Mouse (Mus musculus) neural tube, embryonic 14.5 days (tissue): ENCODE results near the gene Rnf144a. TPM values are rescaled to one million over a fixed set of nuclear protein-coding genes. Genes with fewer than 3 reads are reported as not detected.

Experiments
- ATAC-seq: fragments of 200-750 bp; cut with Nextera tagmentation; 2 replicates; pipeline ENCODE4 v1.8.0; 2017; ENCODE audit warnings: low read depth, mild to moderate bottlenecking, moderate TSS enrichment, moderate library complexity
- H3K27ac ChIP-seq: fragments of 300-500 bp; sonication (generic); 2 replicates; pipeline ENCODE4 v1.5.1; 2014; ENCODE audit warnings: low read depth, mild to moderate bottlenecking, control low read depth, low read length, moderate library complexity, mixed read lengths
- H3K27me3 ChIP-seq: fragments of 300-500 bp; sonication (generic); 2 replicates; pipeline ENCODE4 v1.6.1; 2014; ENCODE audit warnings: low read length; ENCODE audit not compliant: control insufficient read depth, insufficient read depth
- H3K36me3 ChIP-seq: fragments of 300-500 bp; sonication (generic); 2 replicates; pipeline ENCODE4 v1.6.1; 2014; ENCODE audit warnings: low read length, mixed read lengths; ENCODE audit not compliant: control insufficient read depth, insufficient read depth
- H3K4me1 ChIP-seq: fragments of 300-500 bp; sonication (generic); 2 replicates; pipeline ENCODE4 v1.6.1; 2014; ENCODE audit warnings: low read length; ENCODE audit not compliant: control insufficient read depth, insufficient read depth
- H3K4me2 ChIP-seq: fragments of 300-500 bp; sonication (generic); 2 replicates; pipeline ENCODE4 v1.6.1; 2014; ENCODE audit warnings: mild to moderate bottlenecking, low read depth, low read length, control low read depth
- H3K4me3 ChIP-seq: fragments of 300-500 bp; sonication (generic); 2 replicates; pipeline ENCODE4 v1.5.1; 2014; ENCODE audit warnings: low read depth, low read length, control low read depth, mixed read lengths
- H3K9ac ChIP-seq: fragments of 300-500 bp; sonication (generic); replicated peaks from 2 replicates; pipeline ENCODE4 v1.6.1; 2014; ENCODE audit warnings: low read depth, mild to moderate bottlenecking, control low read depth, low read length, mixed read lengths
- H3K9me3 ChIP-seq: fragments of 300-500 bp; sonication (generic); 2 replicates; pipeline ENCODE4 v1.6.1; 2016; ENCODE audit warnings: low read length; ENCODE audit not compliant: control insufficient read depth
- WGBS: fragments of 180-500 bp; shearing (Covaris S2); extraction: QIAGEN DNeasy Blood & Tissue Kit; methylation state at CpG from one replicate; pipeline ENCODE4 v1.1.7; 2014; 5-methylcytosine and 5-hydroxymethylcytosine counted together
- polyA plus RNA-seq: library from polyadenylated mRNA; unstranded; fragments of >200 nt; fragmentation: Nextera tagmentation; extraction: Ambion mirVana; gene quantifications from 2 replicates; pipeline ENCODE4 v1.2.1, GENCODE M21; 2014

Gene Rnf144a
- polyA plus RNA-seq, 1 experiment from 2014 or later, result 24.1 TPM

GRCm38 (mm10) chr12:26344408-26344807 is 70.6 kb downstream of the Rnf144a start:
- no peak for ATAC-seq
- Histone ChIP-seq H3K27ac (no peak overlapping the region), H3K9me3 (no peaks in the 10 kb centered on the region), H3K27me3 (no peaks in the 10 kb centered on the region), H3K9ac (no peak overlapping the region), H3K4me3 (no peak overlapping the region), H3K36me3 (no peaks in the 10 kb centered on the region), H3K4me2 (no peak overlapping the region), H3K4me1 (no peaks in the 10 kb centered on the region)
- WGBS, result 95% methylated on average over 5 of the region's 5 CpGs

DNA sequence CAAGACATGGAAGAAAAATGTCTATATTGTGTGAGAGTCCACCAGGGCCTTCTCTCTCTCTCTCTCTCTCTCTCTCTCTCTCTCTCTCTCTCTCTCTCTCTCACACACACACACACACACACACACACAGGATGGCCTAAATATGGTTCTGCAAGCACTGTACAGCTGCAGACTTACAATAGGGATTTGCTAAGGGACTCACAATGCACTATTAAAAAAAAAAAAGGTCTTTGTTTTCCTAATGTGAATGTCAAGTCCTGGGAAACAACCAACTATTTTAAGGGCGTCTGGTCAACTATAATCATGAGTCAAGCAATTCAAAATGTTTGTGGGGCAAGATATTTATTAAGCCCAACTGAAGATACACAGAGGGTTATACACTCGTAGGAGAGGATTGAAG is 71.9 kb downstream of the Rnf144a start:
- no peaks in the 10 kb centered on the region for H3K4me1 ChIP-seq
- peaks cover under 1% of the 10 kb centered on the region; the same call in 1 of the 2 replicates for H3K36me3 ChIP-seq
- H3K9me3 ChIP-seq, result no peaks in the 10 kb centered on the region
- H3K4me2 ChIP-seq, result no peak overlapping the region
- ATAC-seq, result no peak
- no peak overlapping the region for H3K27ac ChIP-seq
- H3K4me3 ChIP-seq, result no peak overlapping the region
- H3K27me3 ChIP-seq, result no peaks in the 10 kb centered on the region
- H3K9ac ChIP-seq, result no peak overlapping the region
- 65% methylated on average over 2 of the region's 2 CpGs for WGBS

- H3K36me3 ChIP-seq, result peaks cover 5% of the 10 kb centered on the region; the same call in 1 of the 2 replicates
- H3K4me1 ChIP-seq, result no peaks in the 10 kb centered on the region
- no peaks in the 10 kb centered on the region for H3K27me3 ChIP-seq
- no peaks in the 10 kb centered on the region for H3K9me3 ChIP-seq
- ATAC-seq, result no peak
- no peak overlapping the region for H3K27ac ChIP-seq
- no peak overlapping the region for H3K4me2 ChIP-seq
- 86% methylated on average over 3 of the region's 3 CpGs for WGBS
- H3K4me3 ChIP-seq, result no peak overlapping the region
- H3K9ac ChIP-seq, result no peak overlapping the region
Measured at GRCm38 (mm10) chr12:26342663-26343062, 72.4 kb downstream of the Rnf144a start.

DNA sequence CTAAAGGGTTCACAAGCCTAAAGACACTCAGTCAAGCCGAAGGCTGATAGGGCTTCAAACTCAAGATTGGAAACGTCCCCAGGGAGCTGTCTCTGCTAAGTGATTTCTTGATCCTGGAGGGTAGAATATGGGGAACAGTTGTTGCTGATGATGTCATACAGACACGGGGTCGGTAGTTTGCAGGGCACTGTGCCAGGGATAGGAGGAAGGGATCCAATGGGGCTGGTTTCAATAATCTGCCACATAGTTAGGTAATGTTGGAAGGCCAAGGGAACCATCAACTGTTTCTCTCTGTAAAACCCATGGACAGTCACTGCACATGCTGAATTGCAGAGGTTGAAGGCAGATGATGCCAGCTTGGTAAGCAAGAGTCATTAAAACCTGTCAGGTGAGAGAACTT is 73.0 kb downstream of the Rnf144a start:
- ATAC-seq, result no peak
- Histone ChIP-seq H3K27me3 (no peaks in the 10 kb centered on the region), H3K36me3 (peaks cover 5% of the 10 kb centered on the region; the same call in 1 of the 2 replicates), H3K27ac (no peak overlapping the region), H3K4me1 (no peaks in the 10 kb centered on the region), H3K9ac (no peak overlapping the region), H3K9me3 (no peaks in the 10 kb centered on the region), H3K4me3 (no peak overlapping the region), H3K4me2 (no peak overlapping the region)
- WGBS, result 64% methylated on average over 4 of the region's 4 CpGs

DNA sequence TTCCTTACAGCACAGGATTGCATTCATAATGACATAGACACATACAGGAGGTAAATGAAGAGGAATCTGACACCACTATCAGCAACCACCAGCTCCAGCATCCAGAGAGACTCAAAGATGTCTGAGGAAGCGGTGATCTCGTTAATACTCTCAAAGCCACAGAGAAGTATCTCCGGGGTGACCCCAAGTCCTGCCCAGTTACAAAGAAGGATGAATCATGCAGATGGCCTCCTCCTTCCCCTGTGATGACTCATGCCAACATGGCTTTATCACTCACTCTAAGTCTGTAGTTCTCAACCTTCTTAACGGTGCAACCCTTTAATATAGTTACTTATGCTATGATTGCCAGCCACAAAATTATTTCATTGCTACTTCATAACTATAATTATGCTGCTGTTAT is 74.4 kb downstream of the Rnf144a start:
- Histone ChIP-seq H3K9me3 (no peaks in the 10 kb centered on the region), H3K4me2 (no peak overlapping the region), H3K4me3 (no peak overlapping the region), H3K4me1 (no peaks in the 10 kb centered on the region), H3K27ac (no peak overlapping the region), H3K36me3 (peaks cover 5% of the 10 kb centered on the region; the same call in 1 of the 2 replicates), H3K27me3 (no peaks in the 10 kb centered on the region), H3K9ac (no peak overlapping the region)
- ATAC-seq, result no peak
- 87% methylated on average over 4 of the region's 4 CpGs for WGBS

- Histone ChIP-seq H3K36me3 (peaks cover 5% of the 10 kb centered on the region; the same call in 1 of the 2 replicates), H3K27ac (no peak overlapping the region), H3K27me3 (no peaks in the 10 kb centered on the region), H3K4me2 (no peak overlapping the region), H3K4me3 (no peak overlapping the region), H3K9me3 (no peaks in the 10 kb centered on the region), H3K4me1 (no peaks in the 10 kb centered on the region), H3K9ac (no peak overlapping the region)
- ATAC-seq, result no peak
Measured at GRCm38 (mm10) chr12:26339886-26340285, 75.2 kb downstream of the Rnf144a start.

- Histone ChIP-seq H3K4me1 (no peaks in the 10 kb centered on the region), H3K27me3 (no peaks in the 10 kb centered on the region), H3K27ac (no peak overlapping the region), H3K9ac (no peak overlapping the region), H3K4me2 (no peak overlapping the region), H3K4me3 (no peak overlapping the region), H3K36me3 (peaks cover 5% of the 10 kb centered on the region; the same call in 1 of the 2 replicates), H3K9me3 (no peaks in the 10 kb centered on the region)
- WGBS, result 98% methylated on average over 8 of the region's 8 CpGs
- ATAC-seq, result no peak
Measured at GRCm38 (mm10) chr12:26339181-26339580, 75.9 kb downstream of the Rnf144a start.

GRCm38 (mm10) chr12:26333678-26334077 is 81.4 kb downstream of the Rnf144a start:
- H3K9ac ChIP-seq, result no peak overlapping the region
- no peaks in the 10 kb centered on the region for H3K4me1 ChIP-seq
- no peak overlapping the region for H3K27ac ChIP-seq
- no peaks in the 10 kb centered on the region for H3K27me3 ChIP-seq
- no peaks in the 10 kb centered on the region for H3K9me3 ChIP-seq
- no peak for ATAC-seq
- WGBS, result 94% methylated on average over 1 of the region's 1 CpGs
- no peak overlapping the region for H3K4me2 ChIP-seq
- peaks cover 5% of the 10 kb centered on the region; the same call in 1 of the 2 replicates for H3K36me3 ChIP-seq
- H3K4me3 ChIP-seq, result no peak overlapping the region

GRCm38 (mm10) chr12:26331048-26331447 is 84.0 kb downstream of the Rnf144a start:
- no peak overlapping the region for H3K9ac ChIP-seq
- 0 out of 2 replicates have a peak, but pooled peaks cover 6% of the 10 kb centered on the region for H3K36me3 ChIP-seq
- H3K27ac ChIP-seq, result no peak overlapping the region
- H3K4me2 ChIP-seq, result no peak overlapping the region
- H3K27me3 ChIP-seq, result no peaks in the 10 kb centered on the region
- H3K4me1 ChIP-seq, result no peaks in the 10 kb centered on the region
- ATAC-seq, result no peak
- WGBS, result 71% methylated on average over 3 of the region's 3 CpGs
- H3K4me3 ChIP-seq, result no peak overlapping the region
- no peaks in the 10 kb centered on the region for H3K9me3 ChIP-seq
